Mouse (Mus musculus) lung, embryonic 14.5 days (tissue): ENCODE results near the gene Gm37240. TPM values are rescaled to one million over a fixed set of nuclear protein-coding genes. Genes with fewer than 3 reads are reported as not detected.

Source experiments
- ATAC-seq: fragments of 200-750 bp; cut with Nextera tagmentation; 2 replicates; pipeline ENCODE4 v1.8.0; 2017; ENCODE audit warnings: mild to moderate bottlenecking, moderate TSS enrichment, moderate library complexity; ENCODE audit not compliant: insufficient read depth
- DNase-seq: peaks from one replicate; pipeline ENCODE4 v3.0.0-alpha.2; 2015
- H3K27ac ChIP-seq: fragments of 300-500 bp; sonication (generic); 2 replicates; pipeline ENCODE4 v1.5.1; 2014; ENCODE audit warnings: low read depth, mild to moderate bottlenecking, moderate library complexity
- H3K27me3 ChIP-seq: fragments of 300-500 bp; sonication (generic); 2 replicates; pipeline ENCODE4 v1.6.1; 2014; ENCODE audit warnings: low read length, control low read depth; ENCODE audit not compliant: insufficient read depth
- H3K36me3 ChIP-seq: fragments of 300-500 bp; sonication (generic); 2 replicates; pipeline ENCODE4 v1.6.1; 2014; ENCODE audit warnings: control low read depth; ENCODE audit not compliant: insufficient read depth
- H3K4me1 ChIP-seq: fragments of 300-500 bp; sonication (generic); 2 replicates; pipeline ENCODE4 v1.6.1; 2014; ENCODE audit warnings: antibody characterized with exemption, control low read depth; ENCODE audit not compliant: insufficient read depth
- H3K4me2 ChIP-seq: fragments of 300-500 bp; sonication (generic); 2 replicates; pipeline ENCODE4 v1.6.1; 2014; ENCODE audit warnings: mild to moderate bottlenecking
- H3K4me3 ChIP-seq: fragments of 300-500 bp; sonication (generic); 2 replicates; pipeline ENCODE4 v1.5.1; 2014; ENCODE audit warnings: low read depth, low read length
- H3K9ac ChIP-seq: fragments of 300-500 bp; sonication (generic); 2 replicates; pipeline ENCODE4 v1.6.1; 2014
- H3K9me3 ChIP-seq: fragments of 300-500 bp; sonication (generic); 2 replicates; pipeline ENCODE4 v1.6.1; 2016; ENCODE audit warnings: low read depth, low read length, control low read depth
- CTCF ChIP-seq: IDR thresholded peaks from 2 replicates; pipeline ENCODE4 v1.5.1; 2016; ENCODE audit warnings: antibody characterized with exemption, low read depth
- WGBS: fragments of 180-500 bp; shearing (Covaris S2); extraction: QIAGEN DNeasy Blood & Tissue Kit; methylation state at CpG from one replicate; pipeline ENCODE4 v1.1.7; 2014; 5-methylcytosine and 5-hydroxymethylcytosine counted together
- polyA plus RNA-seq: library from polyadenylated mRNA; unstranded; fragments of >200 nt; fragmentation: Nextera tagmentation; extraction: Ambion mirVana; gene quantifications from 2 replicates; pipeline ENCODE4 v1.2.1, GENCODE M21; 2014

Gm37240 gene
- polyA plus RNA-seq, 1 experiment from 2014 or later: 4.5 TPM

DNA sequence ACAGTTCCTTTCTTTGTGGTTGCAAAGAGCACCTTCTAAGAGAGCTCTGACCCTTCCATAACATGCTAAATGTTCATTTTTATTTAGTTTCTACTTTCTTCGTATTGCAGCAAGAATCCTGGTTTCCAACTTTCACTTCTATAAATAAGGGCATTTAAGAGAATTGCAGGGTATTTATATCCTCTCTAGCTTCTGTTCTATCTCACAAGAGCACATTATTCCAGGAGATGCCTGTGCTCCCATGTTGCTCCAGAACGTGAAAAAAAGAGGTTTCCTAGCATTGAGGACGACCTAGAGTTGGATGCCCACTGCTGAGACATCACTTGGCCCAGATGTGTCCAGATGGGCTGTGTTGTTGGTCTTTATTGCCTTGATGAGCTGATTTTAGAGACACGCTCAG, 742.2 kb downstream of the Gm37240 start:
- Histone ChIP-seq H3K27ac (no peak overlapping the region), H3K9ac (no peak overlapping the region), H3K36me3 (no peaks in the 10 kb centered on the region), H3K4me2 (no peak overlapping the region), H3K4me1 (no peaks in the 10 kb centered on the region), H3K4me3 (no peak overlapping the region), H3K9me3 (no peaks in the 10 kb centered on the region), H3K27me3 (no peaks in the 10 kb centered on the region)
- ATAC-seq (no peak), DNase-seq (no peak)
- no peak for TF ChIP-seq CTCF
- 82% methylated on average over 4 of the region's 4 CpGs for WGBS

GRCm38 (mm10) chr3:85144425-85144824, 742.9 kb downstream of the Gm37240 start:
- no peak overlapping the region for H3K4me3 ChIP-seq
- H3K4me1 ChIP-seq: no peaks in the 10 kb centered on the region
- H3K27ac ChIP-seq: no peak overlapping the region
- no peak for ATAC-seq
- TF ChIP-seq CTCF: no peak
- H3K4me2 ChIP-seq: no peak overlapping the region
- no peaks in the 10 kb centered on the region for H3K36me3 ChIP-seq
- no peaks in the 10 kb centered on the region for H3K9me3 ChIP-seq
- H3K9ac ChIP-seq: no peak overlapping the region
- WGBS: 75% methylated on average over 3 of the region's 3 CpGs
- DNase-seq: no peak
- H3K27me3 ChIP-seq: no peaks in the 10 kb centered on the region

- H3K4me1 ChIP-seq: no peaks in the 10 kb centered on the region
- no peak overlapping the region for H3K4me2 ChIP-seq
- no peak overlapping the region for H3K9ac ChIP-seq
- ATAC-seq: no peak
- WGBS: 27% methylated on average over 7 of the region's 7 CpGs
- no peak overlapping the region for H3K4me3 ChIP-seq
- no peak overlapping the region for H3K27ac ChIP-seq
- no peaks in the 10 kb centered on the region for H3K27me3 ChIP-seq
- H3K9me3 ChIP-seq: no peaks in the 10 kb centered on the region
- no peak for DNase-seq
- no peaks in the 10 kb centered on the region for H3K36me3 ChIP-seq
- TF ChIP-seq CTCF: no peak
Observed at GRCm38 (mm10) chr3:85140488-85140887, 746.8 kb downstream of the Gm37240 start.

GRCm38 (mm10) chr3:85138407-85138806, 748.9 kb downstream of the Gm37240 start:
- H3K27ac ChIP-seq: no peak overlapping the region
- no peaks in the 10 kb centered on the region for H3K4me1 ChIP-seq
- H3K4me3 ChIP-seq: no peak overlapping the region
- TF ChIP-seq CTCF: no peak
- no peaks in the 10 kb centered on the region for H3K9me3 ChIP-seq
- no peak for ATAC-seq
- no peak overlapping the region for H3K9ac ChIP-seq
- no peaks in the 10 kb centered on the region for H3K36me3 ChIP-seq
- no peaks in the 10 kb centered on the region for H3K27me3 ChIP-seq
- WGBS: 64% methylated on average over 2 of the region's 2 CpGs
- H3K4me2 ChIP-seq: no peak overlapping the region
- no peak for DNase-seq

DNA sequence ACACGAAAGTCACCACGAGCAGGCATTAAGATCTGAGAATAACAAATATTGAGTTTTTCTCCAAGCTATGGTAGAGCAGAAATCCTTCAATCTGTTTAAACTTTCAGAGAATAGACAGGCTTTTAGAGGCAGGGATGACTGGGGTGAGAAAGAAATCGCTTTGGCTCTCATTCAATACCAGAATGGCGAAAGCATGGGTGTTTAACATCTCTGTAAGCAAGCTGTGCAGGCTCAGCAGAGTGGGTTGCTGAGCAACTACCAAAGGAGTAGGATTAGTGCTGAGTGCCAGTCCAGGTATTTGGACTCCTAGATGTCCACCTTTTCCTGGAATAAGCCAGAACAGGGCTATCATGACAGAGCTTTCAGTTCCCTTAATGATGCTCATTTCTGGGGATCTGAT, 753.8 kb downstream of the Gm37240 start:
- Histone ChIP-seq H3K4me3 (no peak overlapping the region), H3K27ac (no peak overlapping the region), H3K4me1 (no peaks in the 10 kb centered on the region), H3K36me3 (no peaks in the 10 kb centered on the region), H3K9me3 (no peaks in the 10 kb centered on the region), H3K9ac (no peak overlapping the region), H3K27me3 (no peaks in the 10 kb centered on the region), H3K4me2 (no peak overlapping the region)
- WGBS: 71% methylated on average over 4 of the region's 4 CpGs
- TF ChIP-seq CTCF: no peak
- ATAC-seq: no peak
- no peak for DNase-seq

DNA sequence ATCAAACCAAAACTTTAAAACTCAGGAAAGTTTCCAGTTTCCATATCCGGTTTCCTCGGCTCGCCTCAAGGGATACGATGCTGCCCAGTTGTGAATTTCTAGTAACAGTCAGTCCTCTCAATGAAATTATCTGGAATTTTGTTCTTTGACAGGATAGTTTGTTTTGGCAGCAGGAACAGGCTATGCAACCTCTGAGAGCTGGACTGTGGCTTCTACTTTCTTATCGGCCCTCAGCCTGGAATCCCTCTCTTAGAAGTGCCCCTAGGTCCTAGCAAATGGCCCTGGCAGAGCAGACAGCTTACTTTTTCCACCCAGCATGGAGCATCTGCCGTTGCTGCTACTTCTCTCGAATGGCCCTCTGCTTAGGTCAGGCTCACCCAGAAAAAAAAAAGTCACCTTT, 755.4 kb downstream of the Gm37240 start:
- TF ChIP-seq CTCF: no peak
- no peaks in the 10 kb centered on the region for H3K9me3 ChIP-seq
- H3K9ac ChIP-seq: no peak overlapping the region
- H3K4me1 ChIP-seq: no peaks in the 10 kb centered on the region
- H3K27ac ChIP-seq: no peak overlapping the region
- H3K36me3 ChIP-seq: no peaks in the 10 kb centered on the region
- no peak for ATAC-seq
- H3K27me3 ChIP-seq: no peaks in the 10 kb centered on the region
- no peak overlapping the region for H3K4me2 ChIP-seq
- 60% methylated on average over 7 of the region's 7 CpGs for WGBS
- H3K4me3 ChIP-seq: no peak overlapping the region
- DNase-seq: no peak

- H3K9me3 ChIP-seq: no peaks in the 10 kb centered on the region
- H3K4me3 ChIP-seq: no peak overlapping the region
- H3K4me2 ChIP-seq: no peak overlapping the region
- TF ChIP-seq CTCF: no peak
- no peaks in the 10 kb centered on the region for H3K36me3 ChIP-seq
- no peak overlapping the region for H3K27ac ChIP-seq
- DNase-seq (no peak), ATAC-seq (no peak)
- H3K9ac ChIP-seq: no peak overlapping the region
- no peaks in the 10 kb centered on the region for H3K27me3 ChIP-seq
- WGBS: 77% methylated on average over 8 of the region's 8 CpGs
- H3K4me1 ChIP-seq: no peaks in the 10 kb centered on the region
Observed at GRCm38 (mm10) chr3:85128546-85128945, 758.8 kb downstream of the Gm37240 start.

- Histone ChIP-seq H3K4me1 (no peaks in the 10 kb centered on the region), H3K27me3 (no peaks in the 10 kb centered on the region), H3K4me3 (no peak overlapping the region), H3K27ac (no peak overlapping the region), H3K4me2 (no peak overlapping the region), H3K9ac (no peak overlapping the region), H3K9me3 (no peaks in the 10 kb centered on the region), H3K36me3 (no peaks in the 10 kb centered on the region)
- ATAC-seq: no peak
- DNase-seq: no peak
- WGBS: 73% methylated on average over 7 of the region's 7 CpGs
- TF ChIP-seq CTCF: no peak
Observed at GRCm38 (mm10) chr3:85126970-85127369, 760.3 kb downstream of the Gm37240 start.
